Mouse (Mus musculus) embryo, embryonic 10.5 days (tissue): ENCODE results near the gene F12.
"Not testable (repeated sequence)": the region's sequence is repeated elsewhere in the genome, so short reads cannot be mapped to it uniquely, and the experiment has no call there.

Experiments used
- DNase-seq: peaks from one replicate; pipeline ENCODE4 v3.0.0-alpha.2; 2015; ENCODE audit warnings: low spot score

F12 gene

DNA sequence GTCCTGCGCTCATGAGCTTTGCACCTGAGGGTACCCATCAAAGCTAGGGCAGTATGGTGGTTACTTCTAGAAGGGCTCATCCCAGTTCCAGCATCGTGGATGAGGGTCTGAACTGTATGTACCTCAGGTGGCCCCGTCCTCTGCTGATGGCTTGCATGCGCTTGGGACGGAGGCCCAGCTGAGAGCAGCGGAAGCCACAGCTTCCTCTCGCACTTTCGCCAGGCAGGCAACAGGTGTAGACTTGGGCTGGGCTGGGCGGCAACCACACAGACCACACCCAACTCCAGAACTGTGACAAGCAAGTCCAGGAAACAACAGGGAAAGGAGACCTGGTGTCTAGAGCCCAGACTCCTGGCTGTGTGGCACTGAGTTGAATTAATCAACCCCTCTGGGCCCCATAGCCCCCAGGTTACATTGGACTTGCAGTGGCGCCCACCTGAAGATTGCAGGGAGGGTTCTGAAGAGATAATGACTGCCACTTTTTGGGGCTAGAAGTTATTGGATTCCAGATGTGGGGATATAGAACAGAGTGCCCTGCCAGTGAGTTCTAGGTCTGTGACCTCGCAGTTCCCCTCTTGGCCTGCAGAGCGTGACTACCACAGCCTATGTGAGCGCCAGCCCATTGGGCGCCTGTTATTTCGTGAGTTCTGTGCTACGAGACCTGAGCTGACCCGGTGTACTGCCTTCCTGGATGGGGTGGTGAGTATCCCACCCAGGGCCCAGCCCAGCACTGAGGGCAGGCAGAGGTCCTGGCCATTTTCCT is 23.3 kb upstream of the F12 start:
- DNase-seq = no peak

DNA sequence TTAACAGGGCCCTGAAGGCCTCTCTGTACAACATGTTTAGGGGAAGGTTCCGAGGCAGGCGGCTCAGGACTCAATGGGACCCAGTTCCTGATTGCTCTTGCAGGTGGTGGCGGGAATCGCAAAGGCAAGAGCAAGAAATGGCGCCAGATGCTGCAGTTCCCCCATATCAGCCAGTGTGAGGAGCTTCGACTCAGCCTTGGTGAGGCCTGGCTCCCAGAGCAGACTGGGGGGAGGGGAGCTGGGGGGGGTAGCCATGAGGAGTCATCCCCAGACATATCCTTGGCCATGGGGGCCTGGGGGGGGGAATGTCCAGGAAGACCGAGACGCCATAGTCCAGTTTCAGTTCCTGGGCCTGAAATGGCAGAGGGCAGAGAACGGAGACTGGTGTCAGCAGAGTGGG is 22.6 kb upstream of the F12 start:
- DNase-seq = no peak

DNA sequence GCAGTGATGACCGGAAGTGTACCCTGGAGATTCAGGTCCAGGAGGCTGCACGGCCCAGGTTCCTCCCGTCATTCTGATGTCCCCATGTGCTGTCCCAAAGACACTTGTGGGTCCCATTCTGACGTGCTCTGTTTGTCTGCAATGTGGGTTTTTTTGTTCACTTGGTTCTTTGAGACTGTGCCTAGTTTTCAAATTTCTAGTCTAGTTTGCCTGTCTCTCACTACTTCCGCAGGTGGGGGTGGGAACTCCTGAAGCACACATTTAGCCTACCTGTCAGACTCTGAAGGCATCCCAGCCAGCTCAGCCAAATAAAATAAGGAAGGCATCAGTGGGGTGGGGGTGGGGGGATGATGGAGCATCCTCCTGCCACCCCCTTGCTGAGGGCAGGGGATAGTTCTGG is 21.5 kb upstream of the F12 start:
- no peak for DNase-seq

DNA sequence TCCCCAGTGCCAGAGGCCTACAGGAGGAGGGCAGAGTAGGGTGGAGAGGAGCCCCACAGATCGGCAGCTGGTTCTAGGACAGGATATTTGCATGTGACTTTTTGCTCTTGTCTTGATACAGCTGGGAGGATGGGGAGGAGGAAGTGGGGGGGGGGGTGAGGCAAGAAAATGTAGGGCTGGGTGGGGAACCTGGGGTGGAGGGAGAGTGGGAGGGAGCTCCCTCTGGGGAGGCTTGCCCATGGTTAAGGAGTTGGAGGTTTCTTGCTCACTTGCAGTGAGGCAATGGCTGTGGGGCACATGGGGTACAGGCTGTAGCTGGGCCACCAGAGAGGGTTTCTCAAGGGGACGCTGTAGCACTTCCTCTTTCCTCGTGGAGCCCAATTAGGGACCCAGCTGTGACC is 20.9 kb upstream of the F12 start:
- no peak for DNase-seq

DNA sequence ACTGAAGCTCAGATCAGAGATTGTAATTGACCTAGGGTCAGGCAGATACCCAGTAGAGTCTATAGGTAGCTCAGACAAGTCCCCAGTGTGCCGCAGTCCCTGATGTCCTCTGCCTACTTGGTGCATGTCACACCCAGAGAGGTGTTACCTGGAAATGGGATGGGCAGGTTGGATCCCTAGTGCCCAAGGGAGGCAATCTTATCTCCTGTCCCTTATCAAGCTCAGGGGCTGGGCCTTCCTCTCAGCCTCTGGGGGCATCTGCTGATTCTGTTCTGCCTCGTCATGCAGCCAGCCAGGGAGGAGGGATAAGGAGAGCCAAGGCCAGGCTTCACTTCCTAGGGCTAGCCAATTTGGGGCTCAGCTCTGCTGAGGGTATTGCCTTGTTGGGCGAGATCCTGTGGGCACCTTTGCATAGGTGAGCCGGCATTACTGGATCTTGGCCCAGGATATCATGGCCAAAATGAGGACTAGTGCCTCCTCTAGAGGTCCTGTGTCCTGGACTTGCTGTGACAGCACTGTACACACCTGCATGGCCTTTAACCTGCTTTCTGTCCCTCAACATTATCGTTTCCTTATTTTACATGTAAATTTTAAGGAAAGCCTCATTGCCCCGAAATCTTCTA is 20.0 kb upstream of the F12 start:
- DNase-seq = no peak

DNA sequence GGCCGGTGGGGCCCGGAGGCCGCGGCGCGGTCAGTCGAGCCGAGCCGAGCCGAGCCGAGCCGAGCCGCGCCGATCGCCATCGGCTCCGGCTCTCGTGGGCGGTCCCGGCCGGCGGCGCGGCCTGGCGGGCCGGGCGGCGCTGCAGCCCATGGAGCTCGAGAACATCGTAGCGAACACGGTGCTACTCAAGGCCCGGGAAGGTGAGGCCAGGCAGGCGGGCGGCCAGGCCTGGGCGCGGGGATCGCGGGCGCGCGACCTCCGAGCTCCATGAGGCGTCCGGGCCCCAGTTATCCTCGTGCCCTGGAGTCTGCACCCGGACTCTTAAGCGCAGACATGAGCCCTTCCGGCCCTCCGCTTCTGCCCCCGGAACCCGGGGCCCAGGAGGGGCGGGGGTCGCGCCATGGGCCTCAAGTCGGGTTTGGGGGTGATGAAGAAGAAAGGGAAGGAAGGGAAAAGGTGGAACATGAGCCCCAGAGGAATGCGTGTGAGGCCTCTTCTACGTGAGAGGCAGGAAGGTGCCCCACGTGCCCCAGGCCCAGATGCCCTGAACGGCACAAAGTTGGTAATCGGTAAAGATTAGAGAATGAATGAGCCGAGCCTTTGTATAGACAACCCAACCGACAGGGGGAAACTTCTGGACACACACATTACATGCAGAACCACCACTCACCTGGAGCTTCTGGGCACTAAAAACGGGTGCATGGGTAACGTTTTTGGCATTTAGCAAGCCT is 18.9 kb upstream of the F12 start:
- DNase-seq = peak; percentile 64

DNA sequence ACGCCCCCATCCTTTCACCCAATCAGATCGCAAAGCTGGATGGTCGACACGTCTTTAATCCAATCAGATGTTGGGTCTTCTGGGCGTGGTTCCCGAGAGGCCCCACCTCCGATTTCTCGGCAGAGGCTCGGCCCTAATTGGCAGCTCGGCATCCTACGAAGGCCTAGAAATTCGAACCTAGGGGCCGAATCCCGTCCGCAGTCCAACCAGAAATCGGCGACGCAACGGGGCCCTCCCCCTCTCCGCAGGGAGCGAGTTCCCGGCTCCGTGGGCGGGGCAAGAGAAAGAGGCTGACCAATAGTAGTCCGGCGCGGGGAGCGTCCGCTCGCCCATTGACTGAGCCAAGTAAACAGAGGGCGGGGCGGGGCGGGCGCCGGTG is 18.3 kb upstream of the F12 start, which contains the start of gene Grk6:
Gene Grk6 (plus strand): TSS at position 136 of the 379 bp plus-strand sequence.
- peak; percentile 100 for DNase-seq

DNA sequence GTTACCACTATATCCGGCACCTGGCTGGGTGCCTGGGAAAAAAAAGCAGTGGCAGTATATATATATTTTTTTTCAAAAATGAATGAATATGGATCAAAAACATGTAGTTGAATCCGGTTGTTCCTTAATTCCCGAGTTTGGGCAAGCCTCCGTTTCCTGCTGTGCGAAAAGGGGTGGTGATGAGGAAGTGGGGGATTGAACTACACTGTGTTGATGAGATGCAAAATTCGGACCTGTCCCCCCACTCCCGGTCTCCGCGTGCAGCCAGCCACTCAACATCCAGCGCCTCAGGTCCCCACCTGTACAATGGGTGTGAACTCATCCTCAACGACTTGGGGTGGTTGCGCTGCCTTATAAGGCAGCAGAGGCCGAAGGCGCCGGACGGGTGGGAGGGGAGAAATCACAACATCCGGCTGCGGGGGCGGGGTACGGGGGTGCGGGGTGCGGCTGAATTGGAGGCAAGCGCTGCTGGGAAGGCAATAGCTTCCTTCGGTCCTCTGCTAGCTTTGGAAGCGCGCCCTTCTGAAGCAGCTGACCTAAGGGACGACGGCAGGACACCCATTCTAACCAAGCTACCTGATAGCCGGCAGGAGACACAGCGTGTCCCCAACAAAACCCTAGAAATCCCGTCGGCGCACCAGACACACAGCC is 17.8 kb upstream of the F12 start:
- DNase-seq = peak; percentile 88

DNA sequence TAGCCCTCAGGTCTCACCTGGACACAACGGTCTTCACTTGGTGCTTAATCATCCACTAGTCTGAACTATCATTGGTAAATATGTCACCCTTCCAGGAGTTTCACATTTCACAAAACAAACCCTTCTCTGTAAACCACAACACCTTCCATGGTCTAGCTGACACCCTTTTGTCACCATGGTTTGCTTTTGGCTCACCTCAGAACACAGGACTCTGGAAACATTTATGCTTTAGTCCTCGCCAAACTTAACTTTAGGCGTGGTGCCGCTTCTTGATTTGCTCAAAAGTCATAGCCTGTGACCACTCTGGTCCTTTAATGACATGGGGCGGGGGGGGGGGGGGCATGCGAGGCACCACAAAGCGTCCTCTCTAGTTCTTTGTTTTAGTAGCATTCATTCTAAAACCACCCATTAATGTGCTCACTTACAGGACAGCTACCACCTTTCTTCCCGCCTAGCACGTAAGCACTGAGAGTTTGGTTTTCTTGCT is 17.2 kb upstream of the F12 start:
- no peak for DNase-seq

DNA sequence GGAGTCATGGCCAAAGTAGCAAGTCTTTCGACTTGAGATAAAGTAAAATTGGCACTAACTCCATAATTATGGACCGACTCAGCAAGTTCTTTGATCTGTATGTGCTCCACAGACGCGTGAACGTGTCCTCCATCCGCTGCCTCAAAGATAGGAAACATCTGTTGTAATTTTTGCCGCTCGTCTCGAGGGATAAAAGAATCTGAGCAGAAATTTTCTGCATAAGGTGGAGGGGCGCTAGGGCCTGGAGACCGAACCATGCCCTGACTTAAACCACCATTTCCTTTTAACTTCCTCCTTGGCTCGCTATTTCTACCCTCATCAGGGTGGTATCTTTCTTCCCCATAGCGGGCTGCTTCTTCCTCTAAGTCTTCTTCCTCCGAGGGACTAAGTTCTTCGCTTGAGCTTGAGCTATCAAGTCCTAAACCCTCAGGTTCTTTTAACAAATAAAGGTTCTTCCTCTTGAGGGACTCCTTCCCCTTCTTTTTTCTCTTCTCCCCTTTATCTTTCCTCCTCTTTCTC is 10.6 kb upstream of the F12 start:
- DNase-seq = not testable (repeated sequence)

DNA sequence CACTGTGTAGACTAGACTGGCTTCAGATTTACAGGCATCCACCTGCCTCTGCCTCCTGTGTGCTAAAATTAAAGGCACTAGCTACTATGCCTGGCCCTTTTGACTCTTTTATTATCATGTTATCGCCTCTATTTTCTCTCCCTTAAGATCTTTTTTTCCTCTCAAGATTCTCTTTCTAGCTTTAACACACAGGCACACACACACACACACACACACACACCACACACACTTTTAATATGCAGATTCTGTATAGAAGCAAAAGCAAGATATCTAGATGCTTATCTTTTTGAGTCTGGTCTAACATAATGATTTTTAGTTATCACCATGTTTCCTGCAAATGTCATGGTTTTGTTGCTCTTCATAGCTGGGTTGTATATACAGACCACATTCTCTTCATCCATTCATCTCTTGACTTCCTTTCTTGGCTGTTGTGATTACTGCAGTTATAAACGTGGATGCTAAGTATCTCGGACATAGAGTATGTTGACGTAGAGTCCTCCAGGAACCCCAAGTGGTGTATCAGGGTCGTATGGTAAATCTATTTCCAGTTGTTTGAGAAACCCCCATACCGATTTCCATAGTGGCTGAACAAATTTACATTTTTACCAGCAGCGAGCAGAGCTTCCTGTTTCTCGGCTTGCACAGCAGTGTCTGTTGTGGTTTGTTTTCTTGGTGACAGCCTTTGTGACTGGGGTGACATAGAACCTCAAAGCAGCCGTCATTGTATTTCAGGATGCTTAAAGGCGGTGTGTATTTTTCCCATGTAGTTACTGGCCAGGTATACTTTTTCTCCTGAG is 5.5 kb upstream of the F12 start:
- DNase-seq = no peak

DNA sequence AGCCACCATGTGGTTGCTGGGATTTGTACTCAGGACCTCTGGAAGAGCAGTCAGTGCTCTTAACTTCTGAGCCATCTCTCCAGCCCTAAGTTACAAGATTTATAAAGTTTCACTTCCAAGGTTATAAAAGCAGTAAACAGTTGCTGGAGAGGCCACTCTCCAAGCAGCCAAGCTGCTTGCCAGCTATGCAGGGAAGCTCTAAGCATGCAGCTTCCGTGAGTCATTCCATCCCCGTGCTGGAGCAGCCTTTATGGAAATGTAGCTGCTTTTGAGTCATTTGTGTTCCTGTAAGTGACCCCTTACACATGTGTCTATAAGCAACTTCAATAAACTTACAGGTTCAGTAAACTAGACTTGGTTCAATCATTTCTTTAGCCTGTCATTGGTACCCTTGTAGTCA is 4.0 kb upstream of the F12 start:
- no peak for DNase-seq

DNA sequence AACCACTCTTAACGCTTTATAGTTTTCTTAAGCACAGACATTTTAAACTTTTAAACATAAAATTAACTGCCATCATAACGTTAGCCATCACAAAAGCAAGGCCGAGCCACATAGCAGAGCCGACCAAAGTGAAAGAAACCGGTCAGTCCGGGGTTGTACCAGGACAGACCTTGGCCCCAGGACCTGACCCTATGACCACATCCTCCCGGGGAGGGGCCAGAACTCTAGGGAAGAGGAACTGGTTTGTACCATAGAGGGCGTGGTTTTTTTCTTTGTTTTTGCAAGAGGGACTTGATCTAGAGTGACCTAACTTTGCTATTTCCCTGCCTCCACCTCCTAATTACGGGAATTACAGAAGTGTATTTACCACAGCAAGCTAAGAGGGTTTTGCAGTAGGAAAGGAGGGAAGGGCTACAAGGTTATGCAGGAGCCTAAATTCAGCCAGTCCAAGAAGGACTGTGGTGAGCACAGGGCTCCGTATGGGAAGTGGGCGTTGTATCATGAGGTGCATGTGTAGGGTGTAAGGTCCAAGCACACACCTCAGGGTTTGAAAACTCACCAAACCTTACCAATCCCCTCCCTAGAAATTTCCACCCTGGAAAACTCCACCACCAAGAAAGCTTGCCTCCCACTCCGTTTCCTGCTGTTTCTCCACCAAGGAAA is 2.8 kb upstream of the F12 start:
- no peak for DNase-seq

DNA sequence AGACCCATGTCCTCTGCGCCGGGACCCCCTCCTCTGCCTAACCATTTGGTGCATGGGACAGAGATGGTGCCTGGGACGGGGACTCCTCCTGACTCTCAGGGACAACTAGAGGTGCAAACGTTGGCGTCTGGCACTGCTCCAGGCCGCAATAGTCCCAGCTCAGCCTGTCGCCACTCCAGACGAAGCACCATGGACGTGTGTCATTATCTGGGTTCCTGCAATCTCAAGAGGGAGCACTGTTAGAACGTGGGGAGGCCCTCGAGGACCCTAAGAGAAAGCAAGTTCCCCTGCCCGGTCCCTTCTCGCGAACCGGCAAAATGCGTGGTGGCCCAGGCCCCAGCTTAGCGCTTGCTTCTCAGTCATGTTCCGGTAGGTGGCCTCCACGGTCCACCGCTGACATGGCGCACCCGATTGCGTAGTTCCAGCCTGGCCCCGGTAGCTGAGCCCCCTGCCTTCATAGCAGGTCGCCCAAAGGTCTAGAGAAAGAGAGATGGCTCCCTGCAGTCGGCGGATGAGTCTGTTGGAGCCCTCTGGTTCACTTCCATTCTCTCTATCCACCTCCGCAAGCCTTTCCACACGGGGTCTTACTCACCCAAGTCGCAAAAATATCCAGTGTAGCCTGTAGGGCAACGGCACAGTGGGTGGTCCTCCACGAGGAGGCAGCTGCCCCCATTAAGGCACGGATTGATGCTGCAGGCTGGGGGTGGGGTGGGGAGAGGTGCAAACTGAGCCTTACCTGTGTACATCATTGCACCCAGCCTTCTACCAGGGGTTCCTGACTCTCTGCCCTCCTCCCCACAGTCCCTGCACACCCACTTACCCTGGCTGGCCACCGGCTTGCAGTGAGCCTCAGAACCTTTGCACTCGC is 5.4 kb downstream of the F12 start:
- DNase-seq = peak; percentile 72

DNA sequence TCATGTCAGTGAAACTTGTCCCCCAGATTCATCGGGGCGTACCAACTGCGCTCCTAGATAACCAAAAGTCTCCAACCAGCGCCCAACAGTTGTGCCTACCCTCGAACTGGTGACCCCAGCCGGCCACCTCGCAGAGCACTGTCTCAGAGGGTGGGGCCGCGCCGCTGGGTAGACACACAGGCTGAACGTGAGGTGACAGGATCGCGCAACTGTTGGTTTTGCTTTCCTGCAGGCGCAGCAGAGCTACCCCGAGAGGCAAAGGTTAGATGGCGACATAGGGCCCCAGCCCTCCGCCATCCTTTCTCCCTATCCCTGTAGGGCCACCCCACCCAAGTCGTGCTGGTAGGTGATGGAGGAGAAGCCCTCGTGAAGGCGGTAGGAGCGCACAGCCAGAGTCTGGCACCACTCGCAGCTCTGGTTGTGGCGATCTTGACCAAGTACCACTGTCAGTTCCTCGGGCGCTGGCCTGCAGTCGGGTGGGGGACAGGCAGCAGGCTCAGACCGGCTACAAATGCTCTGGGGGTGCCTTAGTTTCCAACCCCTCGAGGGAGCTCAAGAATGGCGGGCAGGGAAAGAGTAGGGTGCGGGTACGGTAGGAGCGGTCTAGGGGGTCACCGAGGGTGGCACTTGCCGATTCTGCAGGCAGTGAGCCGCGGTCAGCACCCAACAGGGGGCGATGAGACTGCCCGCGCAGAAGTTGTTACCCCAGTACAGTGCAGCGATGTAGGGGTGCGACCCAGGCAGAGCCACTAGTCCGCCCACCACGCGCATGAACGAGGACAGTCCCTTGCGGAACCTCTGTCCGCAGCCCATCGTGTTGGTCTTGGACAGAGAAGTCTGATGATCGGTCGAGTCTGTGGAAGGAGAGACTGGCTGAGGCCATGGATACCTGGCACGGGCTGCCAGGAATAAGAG is 6.3 kb downstream of the F12 start:
- DNase-seq = no peak

DNA sequence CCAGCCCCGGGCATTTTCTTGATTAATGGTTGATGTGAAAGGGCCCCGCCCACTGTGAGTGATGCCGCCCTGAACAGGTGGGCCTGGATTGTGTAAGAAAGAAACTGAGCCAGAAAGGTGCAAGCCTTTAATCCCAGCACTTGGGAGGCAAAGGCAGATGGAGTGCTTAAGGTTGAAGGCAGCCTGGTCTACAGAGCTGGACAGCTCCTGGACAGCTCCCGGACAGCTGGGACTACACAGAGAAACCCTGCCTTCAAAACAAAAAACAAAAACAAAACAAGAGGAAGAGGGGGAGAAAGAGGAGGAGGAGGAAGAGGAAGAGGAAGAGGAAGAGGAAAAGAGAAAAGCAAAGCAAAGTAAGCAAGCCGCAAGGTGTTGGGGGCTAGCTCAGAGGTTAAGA is 7.5 kb downstream of the F12 start:
- no peak for DNase-seq

DNA sequence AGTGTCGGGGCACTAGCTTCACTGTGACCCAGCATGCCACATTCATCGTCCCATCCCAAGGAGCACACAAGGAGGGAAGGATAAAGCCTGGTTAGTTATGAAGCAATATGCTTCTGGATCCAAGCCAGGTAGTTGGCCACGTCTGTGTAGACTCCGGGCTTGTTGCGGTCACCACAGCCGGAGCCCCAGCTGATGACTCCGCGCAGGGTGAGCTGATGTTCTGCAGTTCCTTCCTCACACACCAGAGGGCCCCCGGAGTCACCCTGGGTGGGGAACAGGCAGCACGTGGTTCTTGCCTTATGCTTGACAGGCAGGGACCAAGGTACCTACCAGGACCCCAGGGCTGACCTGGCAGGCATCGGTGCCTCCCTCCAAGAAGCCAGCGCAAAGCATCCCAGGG is 8.6 kb downstream of the F12 start:
- peak; percentile 88 for DNase-seq

DNA sequence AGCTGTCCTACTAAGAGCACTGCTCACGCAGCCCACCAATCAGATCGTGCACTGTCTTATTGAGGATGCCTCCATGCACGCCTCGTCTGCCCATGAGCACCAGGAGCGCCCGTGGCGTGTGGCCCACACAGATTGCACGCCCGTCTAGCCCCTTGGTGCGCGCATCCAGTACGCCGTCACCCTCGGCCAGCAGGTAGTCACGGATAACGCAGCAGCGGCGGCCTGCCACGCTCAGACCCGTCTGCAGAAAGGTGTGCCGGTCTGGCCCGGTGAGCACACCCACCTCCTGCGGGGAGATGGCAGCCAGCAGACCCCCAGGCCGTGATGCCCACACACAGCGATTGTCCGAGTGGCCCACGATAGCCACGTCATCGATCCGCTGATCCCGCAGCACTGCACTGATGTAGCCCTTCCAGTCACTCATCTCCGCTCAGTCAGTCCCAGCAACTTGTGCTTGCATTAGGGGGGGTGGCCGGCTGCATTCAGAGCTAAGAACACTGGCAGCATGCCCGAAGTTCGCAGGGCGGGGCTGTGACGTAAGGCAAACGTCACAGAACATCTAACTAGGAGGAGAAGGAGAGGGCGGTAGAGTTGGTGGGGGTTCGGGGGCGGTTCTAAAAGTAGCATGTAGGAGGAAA is 11.7 kb downstream of the F12 start, which contains the start of gene Pfn3:
Gene Pfn3 (minus strand): TSS at position 490 of the 638 bp plus-strand sequence.
- peak; percentile 71 for DNase-seq
